Mouse (Mus musculus) heart, embryonic 12.5 days (tissue): ENCODE measurements around the gene Stat5a. TPM values are rescaled to one million over a fixed set of nuclear protein-coding genes. Genes with fewer than 3 reads are reported as not detected.

ENCODE experiments used
- ATAC-seq: fragments of 200-750 bp; cut with Nextera tagmentation; 2 replicates; pipeline ENCODE4 v1.8.0; 2017; ENCODE audit warnings: moderate TSS enrichment, moderate library complexity; ENCODE audit not compliant: insufficient number of reproducible peaks, low FRiP score
- H3K27ac ChIP-seq: fragments of 300-500 bp; sonication (generic); 2 replicates; pipeline ENCODE4 v1.5.1; 2016; ENCODE audit warnings: mild to moderate bottlenecking, moderate library complexity; ENCODE audit not compliant: poor library complexity, severe bottlenecking
- H3K27me3 ChIP-seq: fragments of 300-500 bp; sonication (generic); replicated peaks from 2 replicates; pipeline ENCODE4 v1.6.1; 2016; ENCODE audit warnings: mild to moderate bottlenecking, moderate library complexity
- H3K36me3 ChIP-seq: fragments of 300-500 bp; sonication (generic); 2 replicates; pipeline ENCODE4 v1.6.1; 2016; ENCODE audit warnings: mild to moderate bottlenecking, moderate library complexity
- H3K4me1 ChIP-seq: fragments of 300-500 bp; sonication (generic); replicated peaks from 2 replicates; pipeline ENCODE4 v1.6.1; 2016; ENCODE audit warnings: mild to moderate bottlenecking
- H3K4me2 ChIP-seq: fragments of 300-500 bp; sonication (generic); 2 replicates; pipeline ENCODE4 v1.6.1; 2016; ENCODE audit warnings: mild to moderate bottlenecking, moderate library complexity
- H3K4me3 ChIP-seq: fragments of 300-500 bp; sonication (generic); 2 replicates; pipeline ENCODE4 v1.5.1; 2016; ENCODE audit warnings: mild to moderate bottlenecking
- H3K9ac ChIP-seq: fragments of 300-500 bp; sonication (generic); 2 replicates; pipeline ENCODE4 v1.6.1; 2016; ENCODE audit warnings: mild to moderate bottlenecking, moderate library complexity
- H3K9me3 ChIP-seq: fragments of 300-500 bp; sonication (generic); replicated peaks from 2 replicates; pipeline ENCODE4 v1.6.1; 2016; ENCODE audit warnings: mild to moderate bottlenecking, moderate library complexity
- WGBS: fragments of 180-500 bp; shearing (Covaris S2); methylation state at CpG from one replicate; pipeline ENCODE4 v1.1.7; 2016; 5-methylcytosine and 5-hydroxymethylcytosine counted together
- polyA plus RNA-seq: library from polyadenylated mRNA; unstranded; fragments of >200 nt; fragmentation: Nextera tagmentation; extraction: Ambion mirVana; gene quantifications from 2 replicates; pipeline ENCODE4 v1.2.1, GENCODE M21; 2016

Gene Stat5a
- polyA plus RNA-seq, 1 experiment from 2014 or later: 6.6 TPM

DNA sequence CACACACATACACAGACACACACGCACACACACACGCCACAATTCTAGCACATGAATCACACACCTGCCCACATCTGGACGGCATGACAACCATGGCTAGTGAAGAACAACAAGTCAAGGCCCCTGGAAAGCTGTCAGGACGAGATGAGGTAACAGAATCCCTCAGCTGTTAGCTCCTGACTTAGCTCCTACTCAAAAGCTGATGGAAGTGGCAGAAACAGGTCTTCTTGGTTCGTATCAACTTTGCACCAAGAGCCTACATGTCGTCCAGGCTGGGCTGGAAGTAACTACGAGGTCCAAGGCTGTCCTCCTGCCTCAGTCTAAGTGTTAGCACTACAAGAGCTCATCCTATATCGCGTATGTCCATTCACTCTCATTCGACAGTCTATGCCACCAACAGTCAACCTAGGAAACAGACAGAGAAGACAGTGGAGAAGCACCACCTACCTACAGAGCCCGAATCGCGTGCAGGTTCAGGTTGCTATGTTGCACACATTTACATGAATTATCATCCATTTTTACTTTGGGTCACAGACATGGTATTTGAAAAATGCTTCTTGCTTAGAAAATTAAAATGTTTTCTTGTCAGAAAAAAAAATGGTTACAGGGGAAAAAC is 37.4 kb upstream of the Stat5a start:
- H3K9me3 ChIP-seq: no peaks in the 10 kb centered on the region
- 87% methylated on average over 13 of the region's 13 CpGs for WGBS
- H3K4me3 ChIP-seq: no peak overlapping the region
- H3K4me2 ChIP-seq: no peak overlapping the region
- no peak overlapping the region for H3K27ac ChIP-seq
- no peaks in the 10 kb centered on the region for H3K27me3 ChIP-seq
- H3K36me3 ChIP-seq: no peaks in the 10 kb centered on the region
- peaks cover 85% of the 10 kb centered on the region for H3K4me1 ChIP-seq
- H3K9ac ChIP-seq: no peak overlapping the region; the same call in 1 of the 2 replicates
- no peak for ATAC-seq

DNA sequence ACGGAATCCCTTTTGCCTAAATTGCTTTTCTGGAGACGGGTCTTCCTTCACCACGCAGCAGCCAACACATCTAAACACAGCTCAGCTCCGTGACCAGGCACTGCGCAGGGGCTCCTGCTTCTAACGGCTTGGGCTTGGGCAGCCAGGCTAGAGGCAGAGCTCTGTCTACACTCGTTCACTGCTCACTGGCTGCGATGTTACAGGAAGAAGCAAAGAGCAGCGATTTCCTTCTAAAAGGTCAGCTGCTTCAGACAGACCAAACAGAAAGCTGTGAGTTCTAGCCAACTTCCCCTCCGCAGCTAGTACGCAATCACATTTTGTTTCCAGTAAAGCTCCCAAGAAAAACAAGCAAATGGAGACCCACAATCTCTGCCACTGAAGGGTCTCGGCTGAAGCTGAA is 36.8 kb upstream of the Stat5a start:
- 53% methylated on average over 12 of the region's 12 CpGs for WGBS
- Histone ChIP-seq H3K27ac (peak overlapping the region; percentile 87), H3K27me3 (no peaks in the 10 kb centered on the region), H3K4me2 (peak overlapping the region; percentile 43), H3K4me1 (peaks cover 79% of the 10 kb centered on the region), H3K36me3 (peaks cover 5% of the 10 kb centered on the region; the same call in 1 of the 2 replicates), H3K9ac (peak overlapping the region; percentile 38; the same call in 1 of the 2 replicates), H3K4me3 (no peak overlapping the region), H3K9me3 (no peaks in the 10 kb centered on the region)
- ATAC-seq: peak; percentile 68

- Histone ChIP-seq H3K9ac (no peak overlapping the region), H3K36me3 (peaks cover 5% of the 10 kb centered on the region; the same call in 1 of the 2 replicates), H3K9me3 (no peaks in the 10 kb centered on the region), H3K4me2 (no peak overlapping the region), H3K4me1 (peaks cover 76% of the 10 kb centered on the region), H3K27ac (peak overlapping the region; percentile 87), H3K4me3 (no peak overlapping the region), H3K27me3 (no peaks in the 10 kb centered on the region)
- ATAC-seq: 0 out of 2 replicates have a peak, but pooled peaks have one; percentile 11
- WGBS: 44% methylated on average over 8 of the region's 8 CpGs
Measured at GRCm38 (mm10) chr11:100823543-100824313, 35.4 kb upstream of the Stat5a start.

DNA sequence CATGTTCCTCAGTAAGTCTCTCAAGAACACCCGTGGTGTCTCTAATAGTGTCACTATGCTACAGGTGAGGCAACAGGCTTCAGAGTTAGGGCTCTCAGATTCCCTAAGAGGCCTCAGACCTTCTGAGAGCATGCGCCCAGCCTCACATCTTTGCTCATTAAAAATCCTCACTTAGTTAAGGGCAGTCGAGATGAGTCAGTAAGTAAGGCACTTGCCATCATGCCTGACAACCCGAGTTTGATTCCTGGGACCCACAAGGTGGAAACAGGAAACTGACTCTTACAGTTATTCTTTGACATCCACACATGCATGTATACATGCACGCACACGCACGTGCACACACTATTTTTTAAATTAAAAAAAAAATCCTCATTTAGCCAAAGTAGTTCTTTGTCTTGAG is 34.7 kb upstream of the Stat5a start:
- H3K36me3 ChIP-seq: peaks cover 5% of the 10 kb centered on the region; the same call in 1 of the 2 replicates
- 0 out of 2 replicates have a peak overlapping the region, but pooled peaks have one; percentile 23 for H3K9ac ChIP-seq
- no peaks in the 10 kb centered on the region for H3K27me3 ChIP-seq
- no peak overlapping the region for H3K4me2 ChIP-seq
- no peaks in the 10 kb centered on the region for H3K9me3 ChIP-seq
- H3K4me1 ChIP-seq: peaks cover 76% of the 10 kb centered on the region
- ATAC-seq: no peak
- H3K27ac ChIP-seq: peak overlapping the region; percentile 87
- H3K4me3 ChIP-seq: no peak overlapping the region
- WGBS: 71% methylated on average over 7 of the region's 7 CpGs

- H3K4me1 ChIP-seq: peaks cover 72% of the 10 kb centered on the region
- no peaks in the 10 kb centered on the region for H3K9me3 ChIP-seq
- no peaks in the 10 kb centered on the region for H3K27me3 ChIP-seq
- H3K9ac ChIP-seq: no peak overlapping the region
- peak overlapping the region; percentile 87; the same call in 1 of the 2 replicates for H3K27ac ChIP-seq
- H3K36me3 ChIP-seq: peaks cover 5% of the 10 kb centered on the region; the same call in 1 of the 2 replicates
- H3K4me3 ChIP-seq: no peak overlapping the region
- H3K4me2 ChIP-seq: no peak overlapping the region
- 69% methylated on average over 9 of the region's 9 CpGs for WGBS
- no peak for ATAC-seq
Measured at GRCm38 (mm10) chr11:100825451-100825850, 33.7 kb upstream of the Stat5a start.

DNA sequence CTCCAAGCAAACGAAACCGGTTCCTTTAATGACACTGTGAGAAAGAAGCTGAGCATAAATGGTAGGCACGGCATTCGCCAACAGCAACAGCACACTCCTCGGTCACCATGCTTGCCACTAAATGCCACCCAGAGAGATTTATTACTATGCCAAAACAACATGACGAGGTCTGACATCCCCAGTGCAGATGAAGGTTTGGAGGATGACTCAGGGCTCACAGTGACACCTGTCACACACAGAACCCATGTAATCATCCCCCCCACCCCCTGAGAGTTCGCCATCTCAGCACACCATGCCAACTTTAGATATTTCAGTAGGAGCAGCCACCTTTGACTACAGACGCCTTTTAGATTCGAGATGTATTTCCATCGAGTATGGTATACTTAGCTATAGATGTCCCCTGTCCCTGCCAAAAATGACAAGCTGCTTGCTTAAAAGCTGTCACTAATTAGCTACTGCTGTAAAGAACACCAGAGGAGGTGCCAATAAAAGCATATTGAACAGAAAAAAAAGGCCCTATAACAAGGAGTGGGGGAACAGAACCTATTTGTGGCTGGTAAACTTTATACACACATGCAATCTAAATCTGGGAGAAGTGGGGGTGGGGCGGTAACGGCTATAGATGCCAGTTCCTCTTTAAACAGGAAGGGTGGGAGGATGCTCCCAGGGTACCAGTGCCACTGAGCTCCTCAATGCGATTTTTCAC is 32.8 kb upstream of the Stat5a start:
- Histone ChIP-seq H3K4me1 (peaks cover 71% of the 10 kb centered on the region), H3K9me3 (no peaks in the 10 kb centered on the region), H3K27me3 (no peaks in the 10 kb centered on the region), H3K27ac (no peak overlapping the region), H3K4me3 (no peak overlapping the region), H3K4me2 (no peak overlapping the region), H3K9ac (no peak overlapping the region), H3K36me3 (peaks cover 5% of the 10 kb centered on the region; the same call in 1 of the 2 replicates)
- no peak for ATAC-seq
- WGBS: 85% methylated on average over 13 of the region's 13 CpGs

- Histone ChIP-seq H3K4me3 (no peak overlapping the region), H3K4me1 (peaks cover 65% of the 10 kb centered on the region), H3K9ac (no peak overlapping the region), H3K36me3 (peaks cover 5% of the 10 kb centered on the region; the same call in 1 of the 2 replicates), H3K27me3 (no peaks in the 10 kb centered on the region), H3K27ac (peak overlapping the region; percentile 3; the same call in 1 of the 2 replicates), H3K9me3 (no peaks in the 10 kb centered on the region), H3K4me2 (peak overlapping the region; percentile 0; the same call in 1 of the 2 replicates)
- 34% methylated on average over 10 of the region's 10 CpGs for WGBS
- 0 out of 2 replicates have a peak, but pooled peaks have one; percentile 53 for ATAC-seq
Measured at GRCm38 (mm10) chr11:100828676-100829151, 30.4 kb upstream of the Stat5a start.

- Histone ChIP-seq H3K9ac (no peak overlapping the region), H3K4me2 (no peak overlapping the region), H3K4me3 (no peak overlapping the region), H3K4me1 (peaks cover 55% of the 10 kb centered on the region), H3K36me3 (peaks cover 5% of the 10 kb centered on the region; the same call in 1 of the 2 replicates), H3K9me3 (no peaks in the 10 kb centered on the region), H3K27ac (no peak overlapping the region), H3K27me3 (no peaks in the 10 kb centered on the region)
- WGBS: 84% methylated on average over 12 of the region's 12 CpGs
- ATAC-seq: no peak
Measured at GRCm38 (mm10) chr11:100829691-100830090, 29.5 kb upstream of the Stat5a start.

DNA sequence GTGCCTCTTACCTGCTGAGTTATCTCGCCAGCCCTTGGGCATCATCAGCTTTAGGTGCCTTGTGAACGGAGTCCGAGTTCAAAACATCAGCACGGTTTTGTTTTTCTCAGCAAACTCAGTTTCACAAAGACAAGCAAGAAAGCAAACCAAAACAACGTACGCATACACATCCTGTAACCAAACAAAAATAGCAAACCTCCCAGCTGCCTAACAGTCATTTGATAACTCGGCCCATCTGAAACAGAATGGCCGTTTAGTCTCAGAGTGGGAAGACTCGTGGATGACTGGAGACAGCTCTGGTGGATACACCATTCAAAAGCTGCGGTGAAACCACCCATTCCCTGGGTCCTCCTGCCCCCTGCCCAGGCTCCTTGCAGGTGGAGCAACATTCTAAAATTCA is 27.8 kb upstream of the Stat5a start:
- Histone ChIP-seq H3K36me3 (peaks cover 5% of the 10 kb centered on the region; the same call in 1 of the 2 replicates), H3K9ac (no peak overlapping the region), H3K4me3 (no peak overlapping the region), H3K27me3 (no peaks in the 10 kb centered on the region), H3K4me2 (no peak overlapping the region), H3K27ac (no peak overlapping the region), H3K4me1 (peaks cover 40% of the 10 kb centered on the region), H3K9me3 (no peaks in the 10 kb centered on the region)
- no peak for ATAC-seq
- 71% methylated on average over 10 of the region's 10 CpGs for WGBS

DNA sequence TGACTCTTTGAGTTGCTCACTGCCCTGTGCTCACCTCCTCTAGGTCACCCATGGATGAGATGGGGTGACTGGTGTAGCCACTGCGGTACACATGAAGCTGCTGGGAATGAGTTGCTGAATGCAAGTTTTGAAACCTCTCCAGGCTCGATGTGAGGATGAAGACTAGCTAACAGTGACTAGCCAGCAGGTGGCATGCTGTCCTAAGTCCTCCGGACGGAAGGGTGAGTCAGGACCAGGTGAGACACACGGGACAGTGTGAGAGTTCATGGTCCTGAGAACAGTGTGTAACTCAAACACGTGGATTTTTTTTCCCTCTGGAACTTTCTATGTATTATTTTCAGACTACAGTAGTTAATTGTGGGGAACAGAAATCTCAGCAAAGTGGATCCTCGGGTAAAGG is 25.7 kb upstream of the Stat5a start:
- Histone ChIP-seq H3K4me3 (no peak overlapping the region), H3K4me2 (no peak overlapping the region), H3K4me1 (peaks cover 32% of the 10 kb centered on the region), H3K9ac (no peak overlapping the region), H3K27ac (no peak overlapping the region), H3K36me3 (no peaks in the 10 kb centered on the region), H3K27me3 (no peaks in the 10 kb centered on the region), H3K9me3 (peaks cover 4% of the 10 kb centered on the region)
- 68% methylated on average over 7 of the region's 7 CpGs for WGBS
- no peak for ATAC-seq
